Comparison of ENCODE assay signal across 16 mouse cellular contexts in the genomic region with DNA sequence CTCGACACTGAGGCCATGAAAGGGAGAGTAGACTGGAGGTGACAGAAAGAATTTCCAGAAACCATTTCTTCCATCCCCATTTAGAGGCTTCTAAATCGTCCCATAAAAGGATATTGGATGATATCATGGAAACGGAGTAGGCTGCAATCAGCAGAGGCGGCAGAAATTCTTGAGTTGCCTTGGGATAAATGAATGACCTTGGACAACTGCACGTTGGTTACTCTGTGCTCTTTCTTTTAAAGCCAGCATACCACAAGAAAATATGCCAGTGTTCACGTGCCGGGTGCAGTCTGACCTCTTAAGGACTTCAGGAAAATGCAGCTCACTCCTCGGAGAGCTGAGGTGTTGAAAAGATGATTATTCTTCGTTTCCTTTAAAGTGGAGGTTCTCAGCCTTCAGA.
"Had no signal": no experiment of that assay in that cellular context is flagged by ENCODE, and none has a peak within 500 bp of the region (broad histone marks: within the 10 kb centered on the region; RNA-seq: fewer than 3 reads in every experiment).

No protein-coding gene starts in this region.

- H3K9ac ChIP-seq: kidney, embryonic 15.5 days; liver, embryonic 13.5 days; midbrain, embryonic 12.5 days; neural tube, embryonic 13.5 days had no signal

- H3K9me3 ChIP-seq: kidney, embryonic 15.5 days; liver, embryonic 13.5 days; midbrain, embryonic 12.5 days; neural tube, embryonic 13.5 days had no signal

- ATAC-seq: midbrain, embryonic 16.5 days had no signal

- H3K4me3 ChIP-seq: kidney, embryonic 15.5 days; left cerebral cortex, adult 2 months; liver, embryonic 13.5 days; midbrain, embryonic 12.5 days; myocyte; neural tube, embryonic 13.5 days had no signal

- H3K4me2 ChIP-seq: kidney, embryonic 15.5 days; liver, embryonic 13.5 days; midbrain, embryonic 12.5 days; neural tube, embryonic 13.5 days had no signal

- H3K27me3 ChIP-seq: kidney, embryonic 15.5 days; liver, embryonic 13.5 days; midbrain, embryonic 12.5 days; neural tube, embryonic 13.5 days had no signal

- DNase-seq: kidney, adult 11 months; kidney, adult 8-10 months; kidney, postnatal 10 days; kidney, postnatal 36 days; layer of hippocampus, postnatal 36 days; liver, embryonic 13.5 days; lung, adult 2 months; lung, postnatal 14 days; lung, postnatal 4 days; thymus, postnatal 25 days had no signal

- H3K27ac ChIP-seq: kidney, embryonic 15.5 days; left cerebral cortex, adult 2 months; liver, embryonic 13.5 days; midbrain, embryonic 12.5 days; neural tube, embryonic 13.5 days had no signal

- H3K4me1 ChIP-seq: kidney, embryonic 15.5 days; liver, embryonic 13.5 days; midbrain, embryonic 12.5 days had no signal

- H3K36me3 ChIP-seq: kidney, embryonic 15.5 days; liver, embryonic 13.5 days; midbrain, embryonic 12.5 days; neural tube, embryonic 13.5 days had no signal
